Mouse (Mus musculus) brain, embryonic 14.5 days (tissue): Measurements from ENCODE around the gene Ang6.
"Not testable (repeated sequence)": the region's sequence is repeated elsewhere in the genome, so short reads cannot be mapped to it uniquely, and the experiment has no call there.

ENCODE experiments used
- CTCF ChIP-seq: fragments of 200-500 bp; IDR thresholded peaks from 2 replicates; pipeline ENCODE4 v1.5.1; 2012; ENCODE audit warnings: inconsistent platforms, mild to moderate bottlenecking, moderate library complexity, borderline replicate concordance; ENCODE audit not compliant: insufficient read depth, insufficient read length; ENCODE audit errors: extremely low read depth
- POLR2A ChIP-seq: fragments of 200-500 bp; IDR thresholded peaks from 2 replicates; pipeline ENCODE4 v1.6.1; 2012; ENCODE audit warnings: mild to moderate bottlenecking, inconsistent platforms, borderline replicate concordance; ENCODE audit not compliant: poor library complexity, insufficient read depth, insufficient read length, severe bottlenecking; ENCODE audit errors: extremely low read depth

DNA sequence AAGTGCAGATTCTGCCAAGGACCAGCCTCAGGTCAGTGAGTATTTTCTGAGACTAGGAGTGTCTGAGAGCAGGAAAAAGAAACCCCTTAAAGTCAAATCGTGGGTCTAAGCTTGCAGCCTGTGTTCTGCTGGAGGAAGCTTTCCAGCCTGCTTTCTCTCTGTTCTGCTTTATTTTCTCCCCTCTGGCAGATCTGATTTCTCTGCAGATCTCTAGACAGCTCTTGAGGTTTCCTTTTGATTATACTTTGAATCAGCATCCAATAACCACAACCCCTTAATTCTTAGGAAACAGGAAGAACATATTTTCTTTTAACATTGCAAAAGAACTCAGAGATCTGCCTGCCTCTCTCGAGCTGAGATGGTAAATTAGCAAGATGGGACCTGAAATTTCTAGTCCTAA is 48.7 kb downstream of the Ang6 start:
- not testable (repeated sequence) for TF ChIP-seq CTCF, POLR2A
